Mouse (Mus musculus): ENCODE results near the gene Lrit2. TPM values are rescaled to one million over a fixed set of nuclear protein-coding genes. Genes with fewer than 3 reads are reported as not detected.
A peak's percentile ranks its signal among the peaks of the same experiment; 100 is the strongest.

Lrit2 gene
- polyA plus RNA-seq, 1 experiment, result not detected

GRCm38 (mm10) chr14:37068516-37068915 is 787 bp downstream of the Lrit2 start:
- Histone ChIP-seq H3K4me3 (replicated peaks) (no peak overlapping the region), H3K9me3 (0 out of 2 replicates have a peak, but pooled peaks cover 7% of the 10 kb centered on the region), H3K4me1 (no peaks in the 10 kb centered on the region), H3K27me3 (replicated peaks) (no peaks in the 10 kb centered on the region), H3K36me3 (replicated peaks; ENCODE audit: low read length) (no peaks in the 10 kb centered on the region)
- no peak for TF ChIP-seq FLI1 (IDR thresholded peaks at IDR 0.05; ENCODE audit: low read length)
- no peak for TF ChIP-seq GATA1 (IDR thresholded peaks at IDR 0.05; ENCODE audit: borderline replicate concordance, low read length)

GRCm38 (mm10) chr14:37080724-37081123 is 13.0 kb downstream of the Lrit2 start:
- Histone ChIP-seq H3K9me3 (0 out of 2 replicates have a peak, but pooled peaks cover 7% of the 10 kb centered on the region), H3K36me3 (replicated peaks; ENCODE audit: low read length) (no peaks in the 10 kb centered on the region), H3K4me3 (replicated peaks) (no peak overlapping the region), H3K4me1 (no peaks in the 10 kb centered on the region), H3K27me3 (replicated peaks) (no peaks in the 10 kb centered on the region)
- no peak for TF ChIP-seq FLI1 (IDR thresholded peaks at IDR 0.05; ENCODE audit: low read length)
- TF ChIP-seq GATA1 (IDR thresholded peaks at IDR 0.05; ENCODE audit: borderline replicate concordance, low read length), result no peak

- peaks cover 13% of the 10 kb centered on the region; the same call in 1 of the 2 replicates for H3K9me3 ChIP-seq
- TF ChIP-seq FLI1 (IDR thresholded peaks at IDR 0.05; ENCODE audit: low read length) (no peak), GATA1 (IDR thresholded peaks at IDR 0.05; ENCODE audit: borderline replicate concordance, low read length) (no peak)
- no peaks in the 10 kb centered on the region for H3K36me3 ChIP-seq (replicated peaks; ENCODE audit: low read length)
- no peak overlapping the region for H3K4me3 ChIP-seq (replicated peaks)
- H3K4me1 ChIP-seq, result no peaks in the 10 kb centered on the region
- H3K27me3 ChIP-seq (replicated peaks), result peaks cover 3% of the 10 kb centered on the region
These were observed 16.0 kb downstream of the Lrit2 start for GRCm38 (mm10) chr14:37083755-37084154.

GRCm38 (mm10) chr14:37094436-37094835 is 26.7 kb downstream of the Lrit2 start:
- H3K27me3 ChIP-seq (replicated peaks), result peaks cover 51% of the 10 kb centered on the region
- H3K9me3 ChIP-seq, result peaks cover 10% of the 10 kb centered on the region
- H3K4me3 ChIP-seq (replicated peaks), result no peak overlapping the region
- peaks cover 10% of the 10 kb centered on the region for H3K4me1 ChIP-seq
- H3K36me3 ChIP-seq (replicated peaks; ENCODE audit: low read length), result no peaks in the 10 kb centered on the region
- TF ChIP-seq GATA1 (IDR thresholded peaks at IDR 0.05; ENCODE audit: borderline replicate concordance, low read length), result no peak
- no peak for TF ChIP-seq FLI1 (IDR thresholded peaks at IDR 0.05; ENCODE audit: low read length)

- Histone ChIP-seq H3K4me3 (replicated peaks) (no peak overlapping the region), H3K36me3 (replicated peaks; ENCODE audit: low read length) (no peaks in the 10 kb centered on the region), H3K27me3 (replicated peaks) (peaks cover 53% of the 10 kb centered on the region), H3K4me1 (peaks cover 10% of the 10 kb centered on the region), H3K9me3 (peaks cover under 1% of the 10 kb centered on the region; the same call in 1 of the 2 replicates)
- TF ChIP-seq GATA1 (IDR thresholded peaks at IDR 0.05; ENCODE audit: borderline replicate concordance, low read length) (no peak), FLI1 (IDR thresholded peaks at IDR 0.05; ENCODE audit: low read length) (no peak)
These were observed 27.8 kb downstream of the Lrit2 start for GRCm38 (mm10) chr14:37095556-37095955.

GRCm38 (mm10) chr14:37097956-37098530 is 30.3 kb downstream of the Lrit2 start, which contains the start of gene Cdhr1:
Cdhr1 (minus strand) TSS chr14:37098347.
- H3K4me1 ChIP-seq, result peaks cover 20% of the 10 kb centered on the region
- peak within 1 kb of the TSS; percentile 87 for H3K4me3 ChIP-seq (replicated peaks)
- no peaks in the 10 kb centered on the region for H3K36me3 ChIP-seq (replicated peaks; ENCODE audit: low read length)
- H3K9me3 ChIP-seq, result no peaks in the 10 kb centered on the region
- peaks cover 67% of the 10 kb centered on the region for H3K27me3 ChIP-seq (replicated peaks)
- TF ChIP-seq FLI1 (IDR thresholded peaks at IDR 0.05; ENCODE audit: low read length) (no peak), GATA1 (IDR thresholded peaks at IDR 0.05; ENCODE audit: borderline replicate concordance, low read length) (no peak)

GRCm38 (mm10) chr14:37101531-37101930 is 33.8 kb downstream of the Lrit2 start:
- TF ChIP-seq FLI1 (IDR thresholded peaks at IDR 0.05; ENCODE audit: low read length), result no peak
- TF ChIP-seq GATA1 (IDR thresholded peaks at IDR 0.05; ENCODE audit: borderline replicate concordance, low read length), result no peak
- Histone ChIP-seq H3K4me1 (peaks cover 45% of the 10 kb centered on the region), H3K4me3 (replicated peaks) (no peak overlapping the region), H3K9me3 (no peaks in the 10 kb centered on the region), H3K27me3 (replicated peaks) (peaks cover 60% of the 10 kb centered on the region), H3K36me3 (replicated peaks; ENCODE audit: low read length) (no peaks in the 10 kb centered on the region)

- Histone ChIP-seq H3K36me3 (replicated peaks; ENCODE audit: low read length) (no peaks in the 10 kb centered on the region), H3K27me3 (replicated peaks) (peaks cover 55% of the 10 kb centered on the region), H3K4me1 (peaks cover 45% of the 10 kb centered on the region), H3K9me3 (no peaks in the 10 kb centered on the region), H3K4me3 (replicated peaks) (peak overlapping the region; percentile 56)
- no peak for TF ChIP-seq FLI1 (IDR thresholded peaks at IDR 0.05; ENCODE audit: low read length)
These were observed 34.8 kb downstream of the Lrit2 start for GRCm38 (mm10) chr14:37102484-37102883.

GRCm38 (mm10) chr14:37104747-37105146 is 37.0 kb downstream of the Lrit2 start:
- peaks cover 37% of the 10 kb centered on the region for H3K27me3 ChIP-seq (replicated peaks)
- peak overlapping the region; percentile 21 for H3K4me3 ChIP-seq (replicated peaks)
- H3K9me3 ChIP-seq, result no peaks in the 10 kb centered on the region
- H3K4me1 ChIP-seq, result peaks cover 42% of the 10 kb centered on the region
- no peaks in the 10 kb centered on the region for H3K36me3 ChIP-seq (replicated peaks; ENCODE audit: low read length)
- TF ChIP-seq GATA1 (IDR thresholded peaks at IDR 0.05; ENCODE audit: borderline replicate concordance, low read length), result no peak
- no peak for TF ChIP-seq FLI1 (IDR thresholded peaks at IDR 0.05; ENCODE audit: low read length)

GRCm38 (mm10) chr14:37105846-37106245 is 38.1 kb downstream of the Lrit2 start:
- Histone ChIP-seq H3K4me1 (peaks cover 53% of the 10 kb centered on the region), H3K36me3 (replicated peaks; ENCODE audit: low read length) (no peaks in the 10 kb centered on the region), H3K27me3 (replicated peaks) (peaks cover 32% of the 10 kb centered on the region), H3K9me3 (0 out of 2 replicates have a peak, but pooled peaks cover 2% of the 10 kb centered on the region), H3K4me3 (replicated peaks) (peak overlapping the region; percentile 35)
- TF ChIP-seq FLI1 (IDR thresholded peaks at IDR 0.05; ENCODE audit: low read length), result no peak
- TF ChIP-seq GATA1 (IDR thresholded peaks at IDR 0.05; ENCODE audit: borderline replicate concordance, low read length), result no peak

All from megakaryocyte, embryonic 14.5 days (primary cell).